In genomic region chr16:77852066-77852781, GRCm38 (mm10) we compare ENCODE assay signal across 12 mouse cellular contexts.
A peak's percentile ranks its signal among the peaks of the same experiment; 100 is the strongest.
DNase-seq lines count a peak whose midpoint lies in the region; ATAC-seq and TF ChIP-seq lines count a peak whose summit lies in the region.
"Had no signal": no experiment of that assay in that cellular context is flagged by ENCODE, and none has a peak within 500 bp of the region (broad histone marks: within the 10 kb centered on the region; RNA-seq: fewer than 3 reads in every experiment).

No protein-coding gene starts in this region.

- intact Hi-C loops in left cerebral cortex, postnatal 10 days (cut with DNase I), result no loop called here

- no peak overlapping the region for H3K4me2 ChIP-seq in lung, embryonic 14.5 days
- no peak overlapping the region; the same call in 1 of the 2 replicates for H3K4me2 ChIP-seq in embryonic facial prominence, embryonic 15.5 days (replicated peaks)
- H3K4me2 ChIP-seq in midbrain, embryonic 16.5 days (ENCODE audit: low read length), result 0 out of 2 replicates have a peak overlapping the region, but pooled peaks have one; percentile 1

- H3K9me3 ChIP-seq in lung, embryonic 14.5 days (ENCODE audit: low read depth, low read length), result no peaks in the 10 kb centered on the region
- H3K9me3 ChIP-seq in embryonic facial prominence, embryonic 15.5 days (replicated peaks), result no peaks in the 10 kb centered on the region
- no peaks in the 10 kb centered on the region for H3K9me3 ChIP-seq in hindbrain, embryonic 10.5 days
- H3K9me3 ChIP-seq in midbrain, embryonic 16.5 days (replicated peaks; ENCODE audit: control insufficient read depth, low read length, poor library complexity, severe bottlenecking), result no peaks in the 10 kb centered on the region

- DNase-seq in lung, embryonic 14.5 days, result peak; percentile 11
- DNase-seq in lung, adult 2 months, result no peak
- no peak for DNase-seq in hindbrain, embryonic 10.5 days (ENCODE audit: low spot score)
- DNase-seq in left cerebral cortex, postnatal 10 days (ENCODE audit: extremely low spot score in 1 of 2, low spot score in 2 of 2), result no peak
- DNase-seq in embryo, embryonic 10 days (ENCODE audit: low spot score), result no peak
- no peak for DNase-seq in thymus, adult 18-20 months
- DNase-seq: gastrocnemius, postnatal 36 days; heart, postnatal 36 days had no signal

- no peaks in the 10 kb centered on the region for H3K36me3 ChIP-seq in lung, embryonic 14.5 days (ENCODE audit: insufficient read depth)
- H3K36me3 ChIP-seq in embryonic facial prominence, embryonic 15.5 days, result no peaks in the 10 kb centered on the region
- H3K36me3 ChIP-seq in hindbrain, embryonic 10.5 days, result no peaks in the 10 kb centered on the region
- H3K36me3 ChIP-seq in midbrain, embryonic 16.5 days (ENCODE audit: control insufficient read depth, insufficient read depth, low read length), result no peaks in the 10 kb centered on the region

- 80% methylated on average over 6 of the region's 6 CpGs for WGBS in lung, embryonic 14.5 days
- 81% methylated on average over 6 of the region's 6 CpGs for WGBS in lung, adult 2 months
- WGBS in embryonic facial prominence, embryonic 15.5 days, result 50% methylated on average over 6 of the region's 6 CpGs
- 78% methylated on average over 6 of the region's 6 CpGs for WGBS in hindbrain, embryonic 10.5 days
- WGBS in midbrain, embryonic 16.5 days, result 44% methylated on average over 6 of the region's 6 CpGs

- no peak overlapping the region for H3K27ac ChIP-seq in lung, embryonic 14.5 days (ENCODE audit: low read depth)
- peak overlapping the region; percentile 69 for H3K27ac ChIP-seq in embryonic facial prominence, embryonic 15.5 days (replicated peaks)
- peak overlapping the region; percentile 71 for H3K27ac ChIP-seq in hindbrain, embryonic 10.5 days
- H3K27ac ChIP-seq in midbrain, embryonic 16.5 days (ENCODE audit: low read length), result peak overlapping the region; percentile 61
- H3K27ac ChIP-seq: left cerebral cortex, adult 2 months had no signal

- H3K4me1 ChIP-seq in lung, embryonic 14.5 days (ENCODE audit: insufficient read depth), result no peaks in the 10 kb centered on the region
- H3K4me1 ChIP-seq in lung, adult 2 months (ENCODE audit: control insufficient read depth, insufficient read depth, low read length), result no peaks in the 10 kb centered on the region
- H3K4me1 ChIP-seq in embryonic facial prominence, embryonic 15.5 days, result no peaks in the 10 kb centered on the region
- 0 out of 2 replicates have a peak, but pooled peaks cover 3% of the 10 kb centered on the region for H3K4me1 ChIP-seq in hindbrain, embryonic 10.5 days (replicated peaks)
- peaks cover 8% of the 10 kb centered on the region; the same call in 1 of the 2 replicates for H3K4me1 ChIP-seq in midbrain, embryonic 16.5 days (ENCODE audit: control insufficient read depth, insufficient read depth, low read length)

- TF ChIP-seq CTCF in lung, embryonic 14.5 days (IDR thresholded peaks at IDR 0.05; ENCODE audit: low read depth), result no peak
- TF ChIP-seq CTCF in lung, adult 2 months (IDR thresholded peaks at IDR 0.05; ENCODE audit: insufficient read depth, low read length), result no peak

- H3K9ac ChIP-seq in lung, embryonic 14.5 days, result no peak overlapping the region
- H3K9ac ChIP-seq in embryonic facial prominence, embryonic 15.5 days, result no peak overlapping the region
- no peak overlapping the region for H3K9ac ChIP-seq in midbrain, embryonic 16.5 days (ENCODE audit: low read depth, low read length)

- no peak for ATAC-seq in lung, embryonic 14.5 days (ENCODE audit: insufficient read depth)
- ATAC-seq in embryonic facial prominence, embryonic 15.5 days (ENCODE audit: insufficient number of reproducible peaks, low FRiP score, low TSS enrichment, low read depth), result no peak
- ATAC-seq in midbrain, embryonic 16.5 days, result peak; percentile 89

- H3K4me3 ChIP-seq in lung, embryonic 14.5 days (ENCODE audit: low read depth, low read length), result no peak overlapping the region
- H3K4me3 ChIP-seq in lung, adult 2 months (replicated peaks; ENCODE audit: extremely low read depth, low read depth, low read length), result no peak overlapping the region
- H3K4me3 ChIP-seq in embryonic facial prominence, embryonic 15.5 days (replicated peaks), result no peak overlapping the region
- H3K4me3 ChIP-seq in hindbrain, embryonic 10.5 days, result no peak overlapping the region
- no peak overlapping the region for H3K4me3 ChIP-seq in midbrain, embryonic 16.5 days (ENCODE audit: low read depth, low read length)
- H3K4me3 ChIP-seq: left cerebral cortex, adult 2 months; myocyte had no signal

- no peak for TF ChIP-seq POLR2A in lung, adult 2 months (IDR thresholded peaks at IDR 0.05; ENCODE audit: borderline replicate concordance, extremely low read depth, low read depth, low read length)

- H3K27me3 ChIP-seq in lung, embryonic 14.5 days (ENCODE audit: insufficient read depth, low read length), result no peaks in the 10 kb centered on the region
- H3K27me3 ChIP-seq in embryonic facial prominence, embryonic 15.5 days, result no peaks in the 10 kb centered on the region
- H3K27me3 ChIP-seq in hindbrain, embryonic 10.5 days (ENCODE audit: insufficient read depth, poor library complexity, severe bottlenecking), result no peaks in the 10 kb centered on the region
- no peaks in the 10 kb centered on the region for H3K27me3 ChIP-seq in midbrain, embryonic 16.5 days (ENCODE audit: control insufficient read depth, insufficient read depth, low read depth, low read length)
